Mouse (Mus musculus) mature B cell (primary cell): ENCODE measurements at regions not wholly inside any gene's neighbourhood (a gene's known extent, or its start where the extent isn't known, plus 50 kb on each side); places are given as distances from the start of the nearest gene placed in this dataset.

ENCODE experiments used
- in situ Hi-C: fragments of 300-500 bp; cut with MboI; formaldehyde crosslinking; loops from 2 replicates; pipeline ENCODE4 v1.14.3; 2019

- in situ Hi-C loops = no loop called here
Measured at GRCm38 (mm10) chr19:14891689-14892389, 294.0 kb upstream of the Tle4 start.

DNA sequence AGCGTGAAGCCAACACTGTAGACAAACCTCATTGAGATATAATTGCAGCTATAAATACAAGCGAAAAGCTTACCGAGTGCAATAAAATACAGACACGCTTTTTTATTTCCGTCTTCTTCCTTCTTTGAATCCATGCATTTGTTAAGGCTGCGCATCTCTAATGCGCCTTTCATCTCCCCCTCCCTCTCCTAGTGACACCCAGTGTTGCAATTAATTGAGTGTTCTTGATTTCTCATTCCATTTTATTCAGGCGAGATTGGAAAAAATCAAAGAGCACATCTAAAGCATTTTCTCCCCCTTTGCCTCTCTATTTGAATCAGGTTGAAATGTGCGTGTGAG is 293.2 kb upstream of the Tle4 start:
- in situ Hi-C loops = no loop called here

GRCm38 (mm10) chr19:14890241-14891089 is 292.6 kb upstream of the Tle4 start:
- in situ Hi-C loops = no loop called here

DNA sequence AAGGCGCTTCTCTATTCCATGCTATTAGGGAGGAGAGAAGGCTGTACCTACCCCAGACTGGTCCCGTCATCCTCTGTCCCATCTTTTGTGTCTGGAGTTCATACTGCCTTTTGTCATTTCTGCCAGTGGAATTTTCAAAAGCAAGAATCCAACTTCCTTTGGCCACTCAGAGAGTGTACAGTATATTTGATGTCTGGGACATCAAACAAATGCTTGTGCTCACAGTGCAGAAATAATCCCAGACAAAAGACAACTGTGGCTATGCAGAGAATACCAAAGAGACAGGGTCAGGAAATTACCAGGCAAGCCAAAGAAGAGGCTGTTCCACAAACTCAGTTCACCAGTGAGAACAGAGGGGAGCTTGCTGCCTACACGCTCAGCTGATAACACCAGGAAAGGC is 291.9 kb upstream of the Tle4 start:
- in situ Hi-C loops = no loop called here

GRCm38 (mm10) chr19:14883707-14884421 is 286.0 kb upstream of the Tle4 start:
- in situ Hi-C loops = no loop called here

- in situ Hi-C loops = no loop called here
Measured at GRCm38 (mm10) chr19:14880818-14881217, 283.0 kb upstream of the Tle4 start.

DNA sequence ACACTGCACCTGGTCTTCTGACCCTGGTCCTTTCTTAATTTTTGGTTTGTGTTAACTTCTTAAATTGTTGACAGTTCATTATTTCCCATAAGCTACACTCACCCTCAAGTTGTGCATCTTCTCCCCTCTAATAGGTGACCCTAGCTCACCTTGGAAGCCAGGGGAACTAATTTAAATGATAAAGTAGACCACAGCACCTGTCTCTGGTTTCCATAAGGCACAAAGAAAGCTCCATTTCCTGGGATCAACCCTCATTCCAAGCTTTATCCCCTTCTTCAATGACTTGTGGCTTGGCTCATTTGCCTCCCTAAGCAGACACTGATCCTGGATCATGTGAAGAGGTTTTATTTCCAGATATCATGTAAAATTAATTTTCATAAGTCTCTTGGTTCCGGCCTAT is 276.1 kb upstream of the Tle4 start:
- in situ Hi-C loops = no loop called here

- in situ Hi-C loops = no loop called here
Measured at GRCm38 (mm10) chr19:14871178-14871867, 273.5 kb upstream of the Tle4 start.

DNA sequence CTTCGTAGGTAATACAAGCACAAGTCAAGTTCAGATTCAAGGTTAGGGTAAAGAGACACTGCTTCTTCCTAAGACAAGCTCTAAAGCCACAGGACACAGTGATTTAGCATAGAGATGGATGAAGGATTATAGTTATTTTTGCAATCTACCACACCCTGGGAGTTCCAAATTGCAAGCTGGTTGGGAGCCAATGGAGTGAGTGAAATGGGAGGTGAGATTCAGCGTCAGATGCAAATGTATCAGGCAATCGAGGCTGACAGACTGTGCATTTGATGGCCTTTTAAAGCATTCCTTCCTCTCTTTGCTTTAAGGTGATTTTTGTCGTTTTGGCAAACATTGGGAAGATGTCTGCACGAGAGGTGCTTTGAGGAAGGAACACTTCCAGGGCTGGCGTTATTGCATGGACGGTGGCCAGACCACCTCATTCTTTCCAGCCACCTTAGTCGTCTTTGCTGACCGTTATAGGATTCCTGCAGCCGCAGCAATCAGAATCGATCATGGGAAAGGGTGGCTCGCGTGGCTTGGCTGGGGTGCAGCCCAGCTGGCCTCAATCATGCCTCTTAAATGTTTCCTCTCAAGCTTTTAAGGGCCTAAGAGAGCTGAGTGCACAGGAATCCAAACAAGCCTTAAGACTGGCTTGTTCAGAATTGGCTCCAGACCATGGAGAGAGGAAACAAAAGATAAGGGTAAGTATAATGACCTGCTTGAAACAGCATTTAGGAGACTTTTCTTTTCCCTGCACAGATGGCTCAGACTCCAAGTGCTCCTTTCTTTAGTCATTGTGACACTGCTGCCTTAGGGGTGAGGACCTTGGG is 265.0 kb upstream of the Tle4 start:
- in situ Hi-C loops = no loop called here

- in situ Hi-C loops = no loop called here
Measured at GRCm38 (mm10) chr19:14855036-14855435, 257.2 kb upstream of the Tle4 start.

DNA sequence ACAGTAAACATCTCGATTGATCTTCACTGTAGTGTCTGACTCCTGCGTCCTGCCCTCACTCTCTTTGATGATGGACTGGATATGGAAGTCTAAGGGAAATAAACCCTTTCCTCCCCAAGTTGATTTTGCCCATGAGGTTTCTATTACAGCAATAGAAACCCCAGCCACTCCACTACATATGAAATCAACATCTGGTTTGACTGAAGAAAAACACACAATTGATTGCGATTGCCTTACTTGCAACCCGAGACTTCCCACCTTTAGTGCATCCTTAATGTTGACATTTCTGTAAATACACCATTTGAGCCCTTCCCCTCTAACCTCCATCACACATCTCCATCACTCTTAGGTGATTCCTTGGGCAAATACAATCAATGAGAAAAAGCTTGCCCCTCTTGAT is 255.6 kb upstream of the Tle4 start:
- in situ Hi-C loops = no loop called here

- in situ Hi-C loops = no loop called here
Measured at GRCm38 (mm10) chr19:14849561-14849960, 251.7 kb upstream of the Tle4 start.

DNA sequence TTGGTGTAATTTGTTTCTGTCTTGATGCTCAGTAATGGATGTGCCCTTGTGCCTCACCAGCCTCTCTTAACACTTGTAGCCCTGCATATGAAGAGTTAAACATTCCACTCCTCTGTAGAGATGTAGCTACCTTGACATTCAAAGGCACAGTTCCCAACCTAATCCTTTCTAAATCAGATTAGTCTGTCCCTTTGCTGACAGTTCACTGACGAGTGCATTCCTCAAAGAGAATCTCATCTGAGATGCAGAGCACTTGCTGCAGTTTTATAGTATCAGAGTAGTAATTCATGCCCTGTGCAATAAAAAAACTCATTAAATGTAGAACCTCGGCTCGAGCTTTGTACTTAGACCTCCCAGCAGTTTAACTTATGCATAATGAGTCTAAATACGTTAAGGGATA is 249.3 kb upstream of the Tle4 start:
- in situ Hi-C loops = no loop called here

- in situ Hi-C loops = no loop called here
Measured at GRCm38 (mm10) chr19:14835629-14836028, 237.8 kb upstream of the Tle4 start.

- in situ Hi-C loops = no loop called here
Measured at GRCm38 (mm10) chr19:14816354-14816753, 218.5 kb upstream of the Tle4 start.

DNA sequence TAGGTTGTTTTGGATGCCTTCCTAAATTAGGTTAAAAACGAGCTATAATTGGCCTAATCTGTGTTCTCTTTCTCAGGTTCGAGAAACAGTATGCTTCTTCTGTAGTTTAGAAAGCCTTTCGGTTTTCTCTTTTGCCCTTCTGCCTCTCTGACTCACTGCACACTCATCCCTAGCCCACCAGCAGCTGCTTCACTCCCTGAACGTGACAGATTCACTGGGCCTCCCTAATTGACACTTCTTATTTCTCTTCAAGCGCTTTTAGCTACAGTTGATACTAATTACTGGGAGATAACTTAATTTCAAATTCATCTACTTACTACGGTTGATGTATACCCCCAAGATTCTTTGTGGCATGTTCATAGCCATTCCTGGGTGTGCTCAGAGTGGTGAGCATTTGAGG is 208.9 kb upstream of the Tle4 start:
- in situ Hi-C loops = no loop called here

DNA sequence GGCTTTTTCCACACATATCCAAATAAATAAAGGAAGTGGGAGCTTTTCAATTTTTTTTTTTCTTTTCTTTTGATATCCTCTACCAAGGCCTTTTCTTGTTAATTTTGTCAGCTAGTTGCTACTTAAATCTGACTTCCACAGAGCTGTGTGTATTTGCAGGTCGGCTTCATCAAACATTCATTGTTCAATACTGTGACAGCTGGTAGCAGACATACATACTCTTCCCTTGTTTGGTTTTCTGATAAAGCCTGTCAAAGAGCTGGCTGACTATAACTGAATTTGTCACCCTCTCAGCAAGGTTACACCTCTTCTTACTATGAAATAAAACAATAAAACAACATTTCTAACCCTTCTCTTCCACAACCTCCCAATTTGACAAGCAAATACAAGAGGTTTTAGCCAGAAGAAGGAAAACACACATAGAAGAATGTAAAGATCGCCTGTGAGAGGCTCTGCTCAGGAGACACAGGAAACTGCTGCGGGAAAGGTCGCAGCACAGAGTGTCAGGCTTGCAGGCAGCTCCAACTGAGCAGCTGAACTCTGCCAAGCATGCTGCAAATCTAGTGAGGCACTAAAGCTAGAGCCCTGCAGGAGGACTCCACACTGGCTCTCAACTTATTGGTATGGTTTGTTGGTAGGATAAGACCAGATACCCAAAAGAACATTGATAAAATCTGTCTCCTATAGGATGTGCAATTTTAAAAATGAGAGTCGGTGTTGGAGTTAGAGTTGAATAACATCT is 205.2 kb upstream of the Tle4 start:
- in situ Hi-C loops = no loop called here

- in situ Hi-C loops = no loop called here
Measured at GRCm38 (mm10) chr19:14801669-14802068, 203.8 kb upstream of the Tle4 start.

- in situ Hi-C loops = no loop called here
Measured at GRCm38 (mm10) chr19:14799002-14799401, 201.2 kb upstream of the Tle4 start.

DNA sequence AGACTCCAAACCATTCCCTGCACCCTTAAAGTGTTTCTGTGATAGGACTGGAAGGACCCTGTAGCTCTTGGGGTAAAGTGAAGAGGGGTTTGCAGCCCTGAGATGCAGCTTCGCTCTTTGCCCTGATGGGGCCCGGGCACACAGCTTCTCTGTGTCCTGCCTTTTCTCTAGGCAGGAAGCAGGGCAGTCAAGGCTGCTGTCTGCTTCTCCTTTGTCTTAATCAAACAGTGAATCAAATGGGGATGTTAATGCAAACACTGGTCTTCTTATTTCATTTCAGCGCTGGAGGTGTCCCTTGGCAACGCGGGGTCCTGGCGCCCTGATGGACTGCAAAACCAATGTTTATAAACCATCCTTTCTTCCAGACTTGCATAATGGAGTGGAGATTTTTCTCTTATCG is 200.6 kb upstream of the Tle4 start:
- in situ Hi-C loops = no loop called here

GRCm38 (mm10) chr19:14795910-14796309 is 198.1 kb upstream of the Tle4 start:
- in situ Hi-C loops = no loop called here
